Mouse (Mus musculus) heart, embryonic 11.5 days (tissue): ENCODE measurements around the gene Jazf1. TPM values are rescaled to one million over a fixed set of nuclear protein-coding genes. Genes with fewer than 3 reads are reported as not detected.

Experiments
- ATAC-seq: fragments of 200-750 bp; cut with Nextera tagmentation; replicated peaks from 2 replicates; pipeline ENCODE4 v1.8.0; 2017; ENCODE audit warnings: moderate library complexity; ENCODE audit not compliant: insufficient number of reproducible peaks, low FRiP score, low TSS enrichment
- H3K27ac ChIP-seq: fragments of 300-500 bp; sonication (generic); 2 replicates; pipeline ENCODE4 v1.5.1; 2014; ENCODE audit warnings: mild to moderate bottlenecking, low read depth, low read length
- H3K27me3 ChIP-seq: fragments of 300-500 bp; sonication (generic); 2 replicates; pipeline ENCODE4 v1.6.1; 2014; ENCODE audit warnings: mild to moderate bottlenecking, low read length, mixed read lengths; ENCODE audit not compliant: control insufficient read depth, insufficient read depth
- H3K36me3 ChIP-seq: fragments of 300-500 bp; sonication (generic); 2 replicates; pipeline ENCODE4 v1.6.1; 2014; ENCODE audit warnings: mild to moderate bottlenecking, low read length, moderate library complexity, mixed read lengths; ENCODE audit not compliant: control insufficient read depth, insufficient read depth
- H3K4me1 ChIP-seq: fragments of 300-500 bp; sonication (generic); 2 replicates; pipeline ENCODE4 v1.6.1; 2014; ENCODE audit warnings: low read length; ENCODE audit not compliant: control insufficient read depth, insufficient read depth
- H3K4me2 ChIP-seq: fragments of 300-500 bp; sonication (generic); 2 replicates; pipeline ENCODE4 v1.6.1; 2014; ENCODE audit warnings: mild to moderate bottlenecking, moderate library complexity
- H3K4me3 ChIP-seq: fragments of 300-500 bp; sonication (generic); 2 replicates; pipeline ENCODE4 v1.5.1; 2014; ENCODE audit warnings: low read depth, low read length
- H3K9ac ChIP-seq: fragments of 300-500 bp; sonication (generic); 2 replicates; pipeline ENCODE4 v1.6.1; 2014; ENCODE audit warnings: mild to moderate bottlenecking, low read depth, low read length, moderate library complexity
- H3K9me3 ChIP-seq: fragments of 300-500 bp; sonication (generic); replicated peaks from 2 replicates; pipeline ENCODE4 v1.6.1; 2016; ENCODE audit warnings: low read length; ENCODE audit not compliant: control insufficient read depth
- WGBS: fragments of 180-500 bp; shearing (Covaris S2); extraction: QIAGEN DNeasy Blood & Tissue Kit; methylation state at CpG from one replicate; pipeline ENCODE4 v1.1.7; 2014; ENCODE audit not compliant: insufficient replicate concordance; 5-methylcytosine and 5-hydroxymethylcytosine counted together
- polyA plus RNA-seq: library from polyadenylated mRNA; unstranded; fragments of >200 nt; fragmentation: Nextera tagmentation; extraction: Ambion mirVana; gene quantifications from 2 replicates; pipeline ENCODE4 v1.2.1, GENCODE M21; 2014

Jazf1 gene
- polyA plus RNA-seq: 11.5 and 11.9 TPM in 2 replicates

GRCm38 (mm10) chr6:53067989-53068874 lies at the start of gene Jazf1:
Gene Jazf1, minus strand, starts transcription at chr6:53068631.
- Histone ChIP-seq H3K27ac (0 out of 2 replicates have a peak within 1 kb of the TSS, but pooled peaks have one; percentile 15), H3K4me2 (peak within 1 kb of the TSS; percentile 86), H3K36me3 (no peaks in the 10 kb centered on the region), H3K9me3 (no peaks in the 10 kb centered on the region), H3K9ac (peak within 1 kb of the TSS; percentile 75), H3K4me1 (peaks cover 6% of the 10 kb centered on the region; the same call in 1 of the 2 replicates), H3K4me3 (peak within 1 kb of the TSS; percentile 85), H3K27me3 (no peaks in the 10 kb centered on the region; the same call in 1 of the 2 replicates)
- peak; percentile 59 for ATAC-seq
- WGBS: under 1% methylated on average over 77 of the region's 133 CpGs

GRCm38 (mm10) chr6:53117855-53118254 lies 49.4 kb upstream of the Jazf1 start:
- Histone ChIP-seq H3K27me3 (no peaks in the 10 kb centered on the region), H3K4me3 (no peak overlapping the region), H3K27ac (no peak overlapping the region), H3K4me1 (no peaks in the 10 kb centered on the region), H3K4me2 (no peak overlapping the region), H3K36me3 (no peaks in the 10 kb centered on the region), H3K9me3 (no peaks in the 10 kb centered on the region), H3K9ac (no peak overlapping the region)
- ATAC-seq: no peak
- WGBS: 23% methylated on average over 1 of the region's 1 CpGs

- H3K4me3 ChIP-seq: no peak overlapping the region
- no peaks in the 10 kb centered on the region for H3K4me1 ChIP-seq
- no peak for ATAC-seq
- 50% methylated on average over 4 of the region's 4 CpGs for WGBS
- H3K27me3 ChIP-seq: no peaks in the 10 kb centered on the region
- H3K36me3 ChIP-seq: no peaks in the 10 kb centered on the region
- no peak overlapping the region for H3K4me2 ChIP-seq
- no peaks in the 10 kb centered on the region for H3K9me3 ChIP-seq
- H3K27ac ChIP-seq: no peak overlapping the region
- no peak overlapping the region for H3K9ac ChIP-seq
These were observed 18.4 kb upstream of the Jazf1 start for GRCm38 (mm10) chr6:53086879-53087278.

- 38% methylated on average over 4 of the region's 4 CpGs for WGBS
- Histone ChIP-seq H3K9me3 (no peaks in the 10 kb centered on the region), H3K4me3 (no peak overlapping the region), H3K36me3 (no peaks in the 10 kb centered on the region), H3K27me3 (no peaks in the 10 kb centered on the region), H3K4me2 (no peak overlapping the region), H3K9ac (no peak overlapping the region), H3K4me1 (no peaks in the 10 kb centered on the region), H3K27ac (no peak overlapping the region)
- no peak for ATAC-seq
These were observed 12.8 kb upstream of the Jazf1 start for GRCm38 (mm10) chr6:53081241-53081640.

- ATAC-seq: no peak
- H3K4me2 ChIP-seq: no peak overlapping the region
- no peak overlapping the region for H3K4me3 ChIP-seq
- H3K4me1 ChIP-seq: no peaks in the 10 kb centered on the region
- 58% methylated on average over 2 of the region's 2 CpGs for whole genome bisulfite sequencing
- H3K27me3 ChIP-seq: no peaks in the 10 kb centered on the region
- H3K9ac ChIP-seq: no peak overlapping the region
- H3K27ac ChIP-seq: no peak overlapping the region
- no peaks in the 10 kb centered on the region for H3K9me3 ChIP-seq
- H3K36me3 ChIP-seq: no peaks in the 10 kb centered on the region
These were observed 10.2 kb upstream of the Jazf1 start for GRCm38 (mm10) chr6:53078671-53079070.

GRCm38 (mm10) chr6:53071732-53072131 lies 3.3 kb upstream of the Jazf1 start:
- Histone ChIP-seq H3K4me2 (no peak overlapping the region), H3K27ac (no peak overlapping the region), H3K4me1 (peaks cover 6% of the 10 kb centered on the region; the same call in 1 of the 2 replicates), H3K9ac (no peak overlapping the region), H3K9me3 (no peaks in the 10 kb centered on the region), H3K27me3 (no peaks in the 10 kb centered on the region; the same call in 1 of the 2 replicates), H3K4me3 (no peak overlapping the region), H3K36me3 (no peaks in the 10 kb centered on the region)
- 76% methylated on average over 6 of the region's 6 CpGs for WGBS
- no peak for ATAC-seq

GRCm38 (mm10) chr6:53069976-53070575 lies 1.6 kb upstream of the Jazf1 start:
- WGBS: 14% methylated on average over 5 of the region's 5 CpGs
- Histone ChIP-seq H3K27ac (no peak overlapping the region), H3K4me2 (peak overlapping the region; percentile 3)

GRCm38 (mm10) chr6:53068875-53069178 lies 396 bp upstream of the Jazf1 start:
- Histone ChIP-seq H3K4me3 (peak overlapping the region; percentile 85), H3K4me2 (peak overlapping the region; percentile 86), H3K27ac (no peak overlapping the region), H3K4me1 (peaks cover 6% of the 10 kb centered on the region; the same call in 1 of the 2 replicates), H3K27me3 (no peaks in the 10 kb centered on the region; the same call in 1 of the 2 replicates), H3K36me3 (no peaks in the 10 kb centered on the region), H3K9me3 (no peaks in the 10 kb centered on the region), H3K9ac (peak overlapping the region; percentile 75)
- 7% methylated on average over 6 of the region's 6 CpGs for WGBS
- ATAC-seq: no peak

More at GRCm38 (mm10) chr6:53069976-53070575, 1.6 kb upstream of the Jazf1 start:
- H3K36me3 ChIP-seq: no peaks in the 10 kb centered on the region
- peaks cover 6% of the 10 kb centered on the region; the same call in 1 of the 2 replicates for H3K4me1 ChIP-seq
- no peaks in the 10 kb centered on the region; the same call in 1 of the 2 replicates for H3K27me3 ChIP-seq
- H3K9me3 ChIP-seq: no peaks in the 10 kb centered on the region
- ATAC-seq: no peak
- H3K4me3 ChIP-seq: no peak overlapping the region
- no peak overlapping the region for H3K9ac ChIP-seq
